Mouse (Mus musculus) neutrophil, adult 5-6 weeks (primary cell): ENCODE measurements around the gene Fbh1. TPM values are rescaled to one million over a fixed set of nuclear protein-coding genes. Genes with fewer than 3 reads are reported as not detected.
"Not testable (repeated sequence)": the region's sequence is repeated elsewhere in the genome, so short reads cannot be mapped to it uniquely, and the experiment has no call there.

Experiments
- ATAC-seq: fragments of 151-379, 151-347 bp; 2 replicates; pipeline ENCODE4 v1.8.0; 2017; ENCODE audit warnings: mild to moderate bottlenecking, moderate TSS enrichment; ENCODE audit not compliant: insufficient number of reproducible peaks, poor library complexity, low FRiP score, severe bottlenecking; ENCODE audit errors: extremely low read depth
- total RNA-seq: library from RNA; stranded (forward); fragments of 200-1000 nt; gene quantifications from 2 replicates; pipeline ENCODE4 v1.2.3, GENCODE M21; 2017

Gene Fbh1
- total RNA-seq, 1 experiment from 2014 or later = 119 TPM

GRCm38 (mm10) chr2:11729091-11729490, 48.3 kb downstream of the Fbh1 start:
- ATAC-seq = no peak

GRCm38 (mm10) chr2:11727574-11727973, 49.8 kb downstream of the Fbh1 start:
- no peak for ATAC-seq

- no peak for ATAC-seq
Observed at GRCm38 (mm10) chr2:11722564-11722963, 54.8 kb downstream of the Fbh1 start.

DNA sequence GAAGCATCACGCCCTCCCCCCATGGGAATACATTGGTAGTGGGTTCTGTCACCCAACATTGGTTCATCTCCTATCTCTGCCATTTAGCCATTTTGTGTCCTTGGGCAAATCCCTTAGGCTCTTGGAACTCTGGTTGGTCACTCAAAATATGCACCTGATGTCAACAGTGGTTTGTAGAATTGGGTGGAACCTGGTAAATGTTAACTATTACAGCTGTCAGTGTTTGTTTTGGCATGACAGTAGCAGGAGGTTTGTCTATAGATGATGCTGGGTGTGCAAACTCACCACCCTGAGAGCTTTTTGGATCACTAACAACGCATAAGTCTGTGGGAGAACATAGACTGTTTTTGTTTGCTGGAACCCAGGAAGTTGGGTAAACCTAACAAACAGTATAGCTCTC, 58.8 kb downstream of the Fbh1 start:
- ATAC-seq = no peak

DNA sequence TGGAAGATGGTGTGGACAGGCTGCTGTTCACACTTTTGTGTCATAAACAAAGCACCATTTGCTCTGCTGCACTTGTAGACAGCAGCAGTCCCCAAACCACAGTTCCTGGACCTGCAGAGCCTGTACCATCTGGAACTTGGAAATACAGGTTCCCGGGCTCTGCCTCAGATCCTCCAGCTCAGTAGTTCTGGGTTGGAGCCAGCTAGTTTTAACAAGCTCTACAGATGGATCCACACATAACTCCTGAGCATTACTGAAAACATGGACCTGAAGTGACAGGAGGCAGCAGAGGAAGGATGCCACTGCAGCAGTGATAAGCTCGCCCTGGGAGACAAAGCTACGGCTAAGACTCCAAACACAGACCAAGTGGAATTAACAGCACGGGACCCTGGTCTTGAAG, 62.8 kb downstream of the Fbh1 start:
- ATAC-seq = no peak

DNA sequence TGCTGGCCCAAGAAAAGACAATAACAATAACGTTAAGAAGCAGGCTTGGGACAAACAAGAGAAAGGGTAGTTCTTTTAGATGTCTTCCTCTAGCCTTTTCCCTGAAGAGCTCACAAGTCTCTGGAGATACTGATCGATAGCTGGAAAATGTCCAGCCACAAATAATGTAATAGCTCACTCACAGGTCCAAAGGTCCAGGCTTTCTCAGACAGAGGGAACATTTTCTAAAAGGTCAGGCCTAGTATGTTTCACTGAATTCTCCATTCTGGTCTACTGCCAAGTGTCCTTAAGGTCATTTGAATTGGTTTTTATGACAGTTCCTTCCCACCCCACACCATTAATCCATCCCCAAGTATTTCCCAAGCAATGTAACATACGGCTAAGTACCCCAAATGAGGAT, 64.4 kb downstream of the Fbh1 start:
- ATAC-seq = no peak

GRCm38 (mm10) chr2:11712483-11712990, 64.8 kb downstream of the Fbh1 start:
- no peak for ATAC-seq

GRCm38 (mm10) chr2:11710101-11710500, 67.3 kb downstream of the Fbh1 start:
- not testable (repeated sequence) for ATAC-seq

DNA sequence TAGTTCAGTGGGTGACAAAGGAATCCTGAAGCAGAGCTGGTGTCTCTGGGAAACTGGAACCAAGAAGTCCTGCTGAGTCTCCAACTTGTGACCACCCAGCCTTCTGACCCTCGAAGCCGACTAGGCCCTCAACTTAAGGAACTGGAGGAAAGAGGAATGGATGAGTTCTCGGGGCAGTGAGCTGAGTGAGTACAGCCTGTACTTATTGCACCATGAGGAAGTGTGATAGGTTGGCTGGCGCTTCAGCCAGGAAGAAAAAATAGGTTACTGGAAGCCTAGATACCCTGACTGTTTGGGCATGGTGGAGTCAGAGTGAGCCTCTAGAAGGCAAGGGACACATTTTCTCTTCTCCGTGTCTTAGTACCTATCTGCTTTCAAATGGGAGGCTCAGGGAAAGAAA, 68.8 kb downstream of the Fbh1 start:
- ATAC-seq = no peak

DNA sequence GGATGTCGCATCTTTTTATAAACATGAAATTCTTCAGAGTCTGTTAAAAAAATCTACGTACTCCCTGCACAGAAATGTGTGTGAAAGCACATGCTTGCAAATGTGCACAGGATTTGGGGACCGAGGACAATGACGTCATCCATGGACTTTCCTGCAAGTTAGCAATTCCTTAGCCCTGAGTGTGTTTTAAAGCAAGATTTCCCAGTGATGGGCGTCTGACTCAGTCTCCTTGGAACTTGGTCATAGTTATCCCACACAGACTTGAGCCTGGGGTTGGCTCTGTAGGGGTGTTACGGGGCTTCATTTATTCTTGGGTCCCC, 70.7 kb downstream of the Fbh1 start:
- no peak for ATAC-seq

DNA sequence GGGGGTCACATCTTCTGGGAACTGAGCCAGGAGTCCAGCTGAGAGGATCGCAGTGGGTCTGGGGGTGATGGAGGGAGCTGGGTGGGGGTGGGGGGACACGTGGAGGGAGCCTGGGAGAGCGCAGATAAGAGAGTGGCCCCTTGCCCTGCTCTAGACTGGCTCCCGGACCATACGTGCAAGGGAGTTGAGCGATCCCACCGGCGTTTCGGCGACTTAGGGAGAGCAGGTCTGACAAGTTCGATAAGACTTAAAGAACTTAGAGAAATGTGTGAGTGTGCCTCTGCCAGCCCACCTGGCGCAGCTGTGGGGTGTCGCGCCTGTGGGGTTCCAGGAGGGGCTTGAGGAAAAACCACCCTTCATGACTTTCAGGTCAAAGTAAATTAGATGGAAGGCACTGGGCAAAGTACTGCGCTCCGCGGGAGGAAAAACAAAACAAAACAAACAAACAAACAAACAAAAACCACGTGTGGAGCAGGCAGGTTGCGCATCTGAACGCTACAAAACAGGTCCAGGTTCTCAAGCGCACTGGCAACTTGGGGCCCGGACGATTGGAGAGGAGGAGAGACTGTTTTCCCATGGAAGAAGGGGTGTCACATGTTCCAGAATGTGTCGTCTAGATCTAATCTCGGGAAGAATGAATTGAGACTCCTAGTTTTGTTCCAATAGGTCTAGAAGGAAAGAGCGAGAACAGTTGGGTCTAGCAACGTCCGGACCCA, 71.2 kb downstream of the Fbh1 start:
- no peak for ATAC-seq

DNA sequence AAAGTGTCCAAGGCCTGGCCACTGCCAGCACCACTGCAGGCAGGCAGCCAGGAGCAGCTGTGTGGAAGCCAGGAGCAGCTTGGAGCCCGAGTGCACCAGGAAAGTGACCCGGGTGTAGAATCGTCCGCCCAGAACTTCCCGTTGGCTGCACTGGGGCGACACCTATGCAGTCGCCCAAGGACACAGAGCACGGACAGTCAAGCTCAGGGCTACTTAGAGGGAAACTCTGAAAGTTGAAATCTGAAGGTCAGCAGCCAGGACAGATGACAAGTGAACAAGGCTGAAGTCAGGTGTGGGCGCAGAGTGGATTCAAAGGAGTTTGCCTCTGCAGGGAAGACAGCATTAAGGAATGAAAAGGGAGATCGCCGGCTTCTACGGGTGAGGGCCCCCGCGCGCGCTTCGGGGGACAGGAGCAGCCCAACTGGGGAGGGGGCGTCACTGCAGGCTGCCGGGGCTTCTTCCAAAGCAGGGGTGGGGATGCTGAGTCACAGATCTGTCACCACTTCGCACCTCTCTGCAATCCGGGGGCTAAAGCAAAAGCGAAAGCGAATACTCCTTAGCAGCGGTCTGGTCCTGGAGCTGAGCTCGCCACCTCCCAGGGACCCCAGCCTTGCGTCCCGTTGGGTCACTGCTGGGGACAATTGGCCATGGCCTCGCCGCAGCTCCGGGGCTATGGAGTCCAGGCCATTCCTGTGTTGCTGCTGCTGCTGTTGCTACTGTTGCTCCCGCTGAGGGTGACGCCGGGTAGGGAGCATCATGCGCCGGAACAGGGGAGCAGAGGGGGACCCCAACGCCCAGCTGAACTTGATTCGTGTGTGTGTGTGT, 72.0 kb downstream of the Fbh1 start, which contains the start of gene Il15ra:
Il15ra (plus strand) TSS at position 90 of the 825 bp plus-strand sequence.
- peak; percentile 72 for ATAC-seq

GRCm38 (mm10) chr2:11699905-11700304, 77.5 kb downstream of the Fbh1 start:
- no peak for ATAC-seq

- ATAC-seq = no peak
Observed at GRCm38 (mm10) chr2:11698994-11699393, 78.4 kb downstream of the Fbh1 start.

DNA sequence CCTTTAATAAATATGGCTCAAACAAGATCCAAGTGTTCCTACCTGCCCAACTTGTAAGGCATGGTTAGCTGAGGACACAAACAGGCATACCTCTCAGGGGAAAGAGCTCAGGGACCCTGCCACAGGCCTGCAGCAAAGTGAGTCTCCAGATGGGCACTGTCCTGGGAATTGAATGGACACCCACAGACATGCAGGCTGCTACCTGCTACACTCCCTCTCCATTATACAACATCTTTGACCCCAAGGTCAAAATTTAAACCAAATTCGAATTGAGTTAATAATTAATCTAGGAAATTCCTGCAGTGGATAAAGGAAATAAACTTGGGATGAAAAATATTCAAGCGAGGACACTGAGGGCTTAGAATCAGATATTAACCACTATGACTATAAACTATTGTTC, 81.5 kb downstream of the Fbh1 start:
- no peak for ATAC-seq

- ATAC-seq = no peak
Observed at GRCm38 (mm10) chr2:11694104-11694503, 83.3 kb downstream of the Fbh1 start.

DNA sequence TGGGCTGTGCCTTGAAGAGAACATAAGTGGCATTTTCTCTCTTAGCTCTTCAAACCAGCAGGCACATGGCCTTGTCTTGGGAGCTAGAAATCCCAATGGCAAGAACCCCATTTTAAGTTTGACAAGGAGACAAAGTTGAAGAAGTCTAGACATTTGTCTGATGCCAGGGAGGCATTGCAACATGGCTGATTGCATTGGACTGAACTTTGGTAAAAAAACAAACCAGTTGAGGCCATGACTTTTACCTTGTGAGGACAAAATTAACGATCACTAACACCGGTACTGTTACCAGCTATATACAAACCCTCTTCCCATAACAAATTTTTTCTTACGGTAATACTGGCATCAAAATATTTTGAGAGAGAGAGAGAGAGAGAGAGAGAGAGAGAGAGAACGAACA, 84.0 kb downstream of the Fbh1 start:
- no peak for ATAC-seq
